Mouse (Mus musculus): ENCODE measurements around the gene Blm.
"Not testable (repeated sequence)": the region's sequence is repeated elsewhere in the genome, so short reads cannot be mapped to it uniquely, and the experiment has no call there.

The Blm gene

GRCm38 (mm10) chr7:80534291-80535008 is 469 bp downstream of the Blm start:
- no peak for DNase-seq (ENCODE audit: low read depth, low spot score)

GRCm38 (mm10) chr7:80531087-80531486 is 3.8 kb downstream of the Blm start:
- no peak for DNase-seq (ENCODE audit: low read depth, low spot score)

GRCm38 (mm10) chr7:80530646-80531045 is 4.3 kb downstream of the Blm start:
- DNase-seq (ENCODE audit: low read depth, low spot score), result no peak

GRCm38 (mm10) chr7:80526698-80527097 is 8.2 kb downstream of the Blm start:
- no peak for DNase-seq (ENCODE audit: low read depth, low spot score)

DNA sequence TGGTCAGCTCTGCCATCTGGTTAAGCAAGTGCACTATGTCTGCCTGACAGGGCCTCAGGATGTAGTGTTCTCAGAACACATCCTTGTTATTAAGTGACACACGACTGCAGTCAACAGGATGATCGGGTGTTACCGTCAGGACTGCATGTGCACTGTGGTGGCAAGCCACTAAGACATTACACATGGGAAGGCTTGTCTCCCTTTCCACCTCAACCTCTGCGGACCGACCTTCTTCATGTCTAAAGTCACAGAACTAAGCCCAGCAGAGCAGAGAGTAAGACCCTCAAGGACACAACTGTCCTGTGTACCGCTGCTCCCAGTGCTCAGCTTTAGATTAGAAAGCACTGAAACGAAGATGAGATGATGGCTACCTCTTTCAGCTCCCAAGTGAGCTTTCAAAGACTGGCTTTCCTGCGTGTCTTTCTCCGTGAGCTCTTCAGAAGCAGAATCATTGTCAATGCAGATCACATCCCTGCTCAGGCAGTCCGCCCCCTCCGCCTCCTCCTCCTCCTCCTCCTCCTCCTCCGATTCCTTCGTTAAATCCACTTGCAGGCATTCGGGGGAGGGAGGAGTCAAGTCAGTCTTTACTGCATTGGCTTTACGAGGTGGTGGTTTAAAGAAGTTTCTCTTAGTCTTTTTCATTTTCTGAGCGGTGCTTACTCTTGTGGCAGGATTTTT is 22.4 kb downstream of the Blm start:
- no peak for DNase-seq (ENCODE audit: low read depth, low spot score)

DNA sequence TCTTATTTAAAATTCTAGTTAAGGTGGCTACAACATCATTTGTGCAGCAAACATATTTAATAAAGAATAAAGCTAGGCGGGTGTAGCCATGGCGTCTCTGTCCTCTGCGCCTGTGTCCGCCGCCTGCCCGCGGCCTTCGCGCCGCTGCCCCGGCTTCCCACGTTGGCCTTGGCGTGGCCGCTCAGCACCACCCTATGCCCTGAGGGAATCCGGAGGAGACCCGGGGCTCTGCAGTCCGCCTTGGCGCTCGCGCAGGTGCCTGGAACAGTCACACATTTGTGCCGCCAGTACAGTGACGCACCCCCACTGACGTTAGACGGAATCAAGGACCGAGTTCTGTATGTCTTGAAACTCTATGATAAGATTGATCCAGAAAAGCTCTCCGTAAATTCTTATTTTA is 27.2 kb downstream of the Blm start:
- DNase-seq (ENCODE audit: low read depth, low spot score), result not testable (repeated sequence)

DNA sequence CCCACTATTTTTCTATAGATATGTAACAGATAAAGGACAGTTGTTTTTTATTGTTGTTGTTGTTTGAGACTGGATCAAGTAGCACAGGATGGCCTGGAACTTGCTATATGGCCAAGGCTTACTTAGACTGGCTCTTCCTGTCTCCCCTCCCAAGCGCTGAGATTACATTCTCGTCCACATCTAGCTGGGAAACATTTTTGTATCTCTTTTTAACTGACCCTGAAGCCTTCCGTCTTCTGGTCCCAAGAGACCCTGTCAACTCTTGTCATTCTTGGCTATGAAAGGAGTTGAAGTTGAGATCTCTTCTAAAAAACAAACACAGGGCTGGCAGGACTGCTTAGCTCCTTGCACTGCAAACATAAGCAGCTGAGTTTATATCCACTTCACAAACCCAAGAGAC is 28.9 kb downstream of the Blm start:
- DNase-seq (ENCODE audit: low read depth, low spot score), result no peak

GRCm38 (mm10) chr7:80504920-80505319 is 30.0 kb downstream of the Blm start:
- no peak for DNase-seq (ENCODE audit: low read depth, low spot score)

- no peak for DNase-seq (ENCODE audit: low read depth, low spot score)
Measured at GRCm38 (mm10) chr7:80501006-80501405, 33.9 kb downstream of the Blm start.

DNA sequence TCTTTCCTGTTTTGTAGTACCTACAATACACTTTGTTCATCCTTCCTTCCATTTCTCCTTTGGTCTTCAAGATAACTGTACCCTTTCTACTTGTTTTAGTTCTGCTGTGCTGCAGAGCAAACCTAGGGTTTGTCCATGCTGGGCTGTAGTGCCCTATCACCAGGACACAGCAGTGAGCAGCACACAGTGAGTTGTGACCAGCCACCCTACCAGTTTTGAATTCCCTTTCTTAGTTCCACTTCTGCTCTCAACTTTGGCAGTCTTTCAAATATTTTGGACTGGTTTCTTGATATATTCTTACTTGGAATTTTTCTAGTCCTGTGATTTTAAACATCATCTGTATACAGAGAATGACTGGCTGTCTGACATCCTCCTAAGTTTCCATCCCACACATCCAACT is 34.8 kb downstream of the Blm start:
- DNase-seq (ENCODE audit: low read depth, low spot score), result no peak

DNA sequence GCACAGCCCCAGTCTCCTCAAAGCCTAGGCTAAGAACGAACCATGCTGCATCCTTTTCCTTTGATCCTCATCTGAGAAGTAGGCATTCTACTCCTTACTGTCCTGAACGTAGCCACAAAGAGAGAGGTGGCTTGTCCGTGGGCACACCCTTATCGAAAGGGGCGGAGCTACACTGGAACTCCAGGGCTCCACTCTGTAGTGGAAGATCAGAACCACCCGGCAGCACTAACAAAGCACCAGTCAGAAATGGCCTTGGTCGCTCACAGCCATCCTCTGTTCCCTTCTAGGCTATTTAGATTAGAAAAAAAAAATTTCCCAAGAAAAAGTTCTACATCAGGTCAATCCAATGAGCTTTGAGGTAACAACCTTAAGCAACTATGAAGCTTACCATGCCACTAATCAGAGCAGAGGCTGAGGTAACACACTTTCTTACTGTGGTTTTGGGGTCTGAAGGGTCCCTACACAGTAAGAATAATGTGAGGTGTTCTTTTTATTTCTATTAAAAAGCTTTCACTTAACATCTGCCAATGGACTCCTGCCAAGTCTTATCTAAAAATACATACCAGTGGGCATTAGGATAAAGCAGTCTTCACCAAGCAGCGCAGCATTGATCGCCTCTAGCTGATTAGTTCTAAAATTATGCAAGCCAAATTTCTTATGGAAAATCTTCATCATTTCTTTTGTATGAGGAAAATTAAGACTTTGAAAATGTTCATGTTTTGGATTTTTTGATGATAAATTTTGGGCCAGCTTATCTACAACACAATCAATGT is 35.5 kb downstream of the Blm start:
- no peak for DNase-seq (ENCODE audit: low read depth, low spot score)

DNA sequence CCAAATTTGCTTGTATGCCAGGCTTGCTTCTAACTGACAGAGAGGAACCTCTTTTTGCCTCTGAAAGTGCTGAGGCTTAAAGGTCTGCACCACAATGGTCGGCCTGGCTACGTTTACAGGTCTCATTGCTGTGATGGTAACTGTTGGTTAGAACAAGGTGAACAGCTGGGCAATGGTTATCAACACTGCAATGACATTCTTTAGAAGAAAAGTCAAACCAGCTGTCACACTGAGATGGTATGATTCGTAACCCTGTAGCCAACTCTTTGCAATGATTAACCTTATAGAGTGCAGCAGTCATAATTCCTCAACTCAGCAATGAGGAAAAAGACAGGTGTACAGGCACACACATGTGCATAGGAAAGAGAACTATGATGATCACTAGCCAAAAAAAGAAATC is 38.3 kb downstream of the Blm start:
- no peak for DNase-seq (ENCODE audit: low read depth, low spot score)

- DNase-seq (ENCODE audit: low read depth, low spot score), result no peak
Measured at GRCm38 (mm10) chr7:80495210-80495609, 39.7 kb downstream of the Blm start.

GRCm38 (mm10) chr7:80491995-80492394 is 42.9 kb downstream of the Blm start:
- no peak for DNase-seq (ENCODE audit: low read depth, low spot score)

GRCm38 (mm10) chr7:80491086-80491485 is 43.8 kb downstream of the Blm start:
- no peak for DNase-seq (ENCODE audit: low read depth, low spot score)

- no peak for DNase-seq (ENCODE audit: low read depth, low spot score)
Measured at GRCm38 (mm10) chr7:80490351-80490750, 44.6 kb downstream of the Blm start.

DNA sequence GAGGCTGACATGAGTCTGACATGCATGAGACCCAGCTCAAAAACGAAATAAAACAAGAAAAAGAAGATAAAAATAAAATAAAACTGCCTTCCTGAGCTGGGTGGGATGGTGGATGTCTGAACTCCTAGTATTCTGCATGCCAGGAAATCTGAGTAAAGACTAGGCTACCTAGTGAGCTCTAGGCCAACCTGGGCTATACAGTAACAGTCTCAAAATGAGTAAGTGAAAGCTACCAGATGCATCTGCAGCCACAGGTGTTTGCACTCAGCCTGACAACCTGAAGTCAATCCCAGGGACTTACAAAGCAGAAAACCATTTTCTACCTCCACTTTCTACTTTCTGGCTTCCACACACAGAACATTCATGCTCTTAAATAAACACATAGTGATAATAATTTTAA is 45.5 kb downstream of the Blm start:
- no peak for DNase-seq (ENCODE audit: low read depth, low spot score)

DNA sequence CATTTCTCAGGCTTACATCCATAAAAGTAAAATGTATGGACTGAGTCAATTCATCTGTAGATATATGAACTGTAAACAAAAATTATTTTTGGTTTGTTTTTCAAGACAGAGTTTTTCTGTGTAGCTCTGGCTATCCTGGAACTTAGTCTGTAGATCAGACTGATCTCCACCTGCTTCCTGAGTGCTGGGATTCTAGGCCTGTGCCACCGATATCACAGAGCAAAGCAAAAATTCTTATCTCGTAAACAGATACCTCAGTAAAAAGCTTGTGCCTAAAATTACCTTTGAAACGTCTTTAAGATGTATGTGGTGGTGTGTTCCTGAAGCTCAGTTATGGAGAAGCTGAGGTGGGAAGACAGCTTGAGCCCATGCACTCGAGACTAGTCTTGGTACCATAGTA is 47.7 kb downstream of the Blm start:
- no peak for DNase-seq (ENCODE audit: low read depth, low spot score)

- DNase-seq (ENCODE audit: low read depth, low spot score), result no peak
Measured at GRCm38 (mm10) chr7:80480097-80480496, 54.8 kb downstream of the Blm start.

- no peak for DNase-seq (ENCODE audit: low read depth, low spot score)
Measured at GRCm38 (mm10) chr7:80473837-80474236, 61.1 kb downstream of the Blm start.

DNA sequence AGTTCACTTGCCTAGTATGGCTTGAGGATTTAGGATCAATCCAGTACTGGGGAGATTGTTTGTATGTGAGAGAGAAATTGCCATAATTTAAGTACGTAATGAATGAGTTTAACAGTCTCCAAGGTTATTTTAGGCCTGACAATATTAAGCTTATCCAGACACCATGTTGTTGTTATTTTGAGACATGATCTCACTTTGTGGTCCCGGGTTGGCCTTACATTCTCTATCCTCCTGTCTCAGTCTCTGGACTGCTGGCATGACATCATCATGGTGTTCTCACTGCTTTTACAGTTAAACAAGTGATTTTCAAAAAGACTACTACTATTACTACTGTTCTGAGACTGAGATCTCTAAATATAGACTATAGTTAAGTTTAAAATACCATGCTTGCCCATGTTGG is 66.1 kb downstream of the Blm start:
- DNase-seq (ENCODE audit: low read depth, low spot score), result no peak

- DNase-seq (ENCODE audit: low read depth, low spot score), result no peak
Measured at GRCm38 (mm10) chr7:80467334-80467733, 67.6 kb downstream of the Blm start.

DNA sequence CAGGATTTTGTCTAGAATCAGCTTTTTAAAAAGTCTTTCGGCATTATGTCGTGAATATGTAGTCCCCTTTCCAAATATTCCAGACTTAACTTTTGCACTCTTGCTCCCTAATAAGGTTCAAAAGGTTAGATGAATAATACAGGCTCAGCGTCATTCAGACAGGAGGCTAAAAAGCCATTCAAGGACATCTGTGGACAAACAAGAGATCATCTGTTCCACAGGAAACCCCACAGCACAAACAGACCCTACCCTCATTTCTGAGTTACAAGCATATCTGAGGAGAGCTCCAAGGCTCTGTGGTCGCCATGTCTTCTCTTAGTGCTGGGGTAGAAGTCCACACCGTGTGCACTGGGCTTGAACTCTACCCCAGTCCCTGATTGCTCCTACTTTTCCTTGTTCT is 70.1 kb downstream of the Blm start:
- no peak for DNase-seq (ENCODE audit: low read depth, low spot score)
